Mouse (Mus musculus) intestine, postnatal 0 days (tissue): ENCODE results near the gene Upf1. TPM values are rescaled to one million over a fixed set of nuclear protein-coding genes. Genes with fewer than 3 reads are reported as not detected.

Experiments used
- ATAC-seq: fragments of 200-750 bp; cut with Nextera tagmentation; 2 replicates; pipeline ENCODE4 v1.8.0; 2017; ENCODE audit warnings: mild to moderate bottlenecking, moderate TSS enrichment, moderate library complexity
- H3K27ac ChIP-seq: fragments of 300-500 bp; sonication (generic); 2 replicates; pipeline ENCODE4 v1.5.1; 2014; ENCODE audit warnings: mild to moderate bottlenecking, low read depth, low read length, moderate library complexity
- H3K27me3 ChIP-seq: fragments of 300-500 bp; sonication (generic); replicated peaks from 2 replicates; pipeline ENCODE4 v1.6.1; 2014; ENCODE audit warnings: low read length, mixed read lengths; ENCODE audit not compliant: control insufficient read depth, insufficient read depth
- H3K36me3 ChIP-seq: fragments of 300-500 bp; sonication (generic); 2 replicates; pipeline ENCODE4 v1.6.1; 2014; ENCODE audit warnings: mild to moderate bottlenecking, moderate library complexity; ENCODE audit not compliant: control insufficient read depth, insufficient read depth
- H3K4me1 ChIP-seq: fragments of 300-500 bp; sonication (generic); replicated peaks from 2 replicates; pipeline ENCODE4 v1.6.1; 2014; ENCODE audit warnings: antibody characterized with exemption, low read length, mixed read lengths; ENCODE audit not compliant: control insufficient read depth, insufficient read depth
- H3K4me2 ChIP-seq: fragments of 300-500 bp; sonication (generic); replicated peaks from 2 replicates; pipeline ENCODE4 v1.6.1; 2014; ENCODE audit warnings: low read depth, mild to moderate bottlenecking, moderate library complexity
- H3K4me3 ChIP-seq: fragments of 300-500 bp; sonication (generic); 2 replicates; pipeline ENCODE4 v1.5.1; 2014; ENCODE audit warnings: low read depth, low read length
- H3K9ac ChIP-seq: fragments of 300-500 bp; sonication (generic); 2 replicates; pipeline ENCODE4 v1.6.1; 2014; ENCODE audit warnings: mild to moderate bottlenecking, low read depth, low read length
- H3K9me3 ChIP-seq: fragments of 300-500 bp; sonication (generic); 2 replicates; pipeline ENCODE4 v1.6.1; 2016; ENCODE audit warnings: mixed run types; ENCODE audit not compliant: control insufficient read depth
- CTCF ChIP-seq: sonication (generic); IDR thresholded peaks from 2 replicates; pipeline ENCODE4 v1.5.1; 2016; ENCODE audit warnings: low read depth, mild to moderate bottlenecking, control low read depth, antibody characterized with exemption, moderate library complexity
- WGBS: fragments of 180-500 bp; shearing (Covaris S2); extraction: QIAGEN DNeasy Blood & Tissue Kit; methylation state at CpG from one replicate; pipeline ENCODE4 v1.1.7; 2014; 5-methylcytosine and 5-hydroxymethylcytosine counted together
- polyA plus RNA-seq: library from polyadenylated mRNA; unstranded; fragments of >200 nt; fragmentation: Nextera tagmentation; extraction: Ambion mirVana; gene quantifications from 2 replicates; pipeline ENCODE4 v1.2.1, GENCODE M21; 2015

The Upf1 gene
- polyA plus RNA-seq, 1 experiment from 2014 or later: 10.1 TPM

DNA sequence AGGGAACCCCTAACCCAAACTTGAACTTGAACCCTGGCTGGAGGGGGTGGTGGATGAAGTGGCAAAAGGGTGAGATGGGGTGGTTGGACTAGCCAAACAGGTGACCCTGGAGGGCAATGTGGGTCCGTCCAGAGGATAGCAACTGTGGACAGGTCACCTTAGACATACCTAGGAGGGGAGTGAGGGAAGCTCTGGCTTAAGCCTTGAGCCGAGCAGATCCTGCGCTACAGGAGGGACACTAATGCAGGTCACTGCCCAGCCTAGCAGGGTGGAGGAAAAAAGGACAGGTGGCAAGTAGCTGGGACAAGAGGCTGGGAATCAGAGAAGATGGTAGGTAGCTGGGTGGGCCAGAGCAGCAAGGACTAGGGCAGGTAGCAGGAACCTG lies 1.1 kb downstream of the Upf1 start:
- Histone ChIP-seq H3K4me1 (peaks cover 35% of the 10 kb centered on the region), H3K27ac (no peak overlapping the region)
- WGBS: 9% methylated on average over 3 of the region's 3 CpGs

DNA sequence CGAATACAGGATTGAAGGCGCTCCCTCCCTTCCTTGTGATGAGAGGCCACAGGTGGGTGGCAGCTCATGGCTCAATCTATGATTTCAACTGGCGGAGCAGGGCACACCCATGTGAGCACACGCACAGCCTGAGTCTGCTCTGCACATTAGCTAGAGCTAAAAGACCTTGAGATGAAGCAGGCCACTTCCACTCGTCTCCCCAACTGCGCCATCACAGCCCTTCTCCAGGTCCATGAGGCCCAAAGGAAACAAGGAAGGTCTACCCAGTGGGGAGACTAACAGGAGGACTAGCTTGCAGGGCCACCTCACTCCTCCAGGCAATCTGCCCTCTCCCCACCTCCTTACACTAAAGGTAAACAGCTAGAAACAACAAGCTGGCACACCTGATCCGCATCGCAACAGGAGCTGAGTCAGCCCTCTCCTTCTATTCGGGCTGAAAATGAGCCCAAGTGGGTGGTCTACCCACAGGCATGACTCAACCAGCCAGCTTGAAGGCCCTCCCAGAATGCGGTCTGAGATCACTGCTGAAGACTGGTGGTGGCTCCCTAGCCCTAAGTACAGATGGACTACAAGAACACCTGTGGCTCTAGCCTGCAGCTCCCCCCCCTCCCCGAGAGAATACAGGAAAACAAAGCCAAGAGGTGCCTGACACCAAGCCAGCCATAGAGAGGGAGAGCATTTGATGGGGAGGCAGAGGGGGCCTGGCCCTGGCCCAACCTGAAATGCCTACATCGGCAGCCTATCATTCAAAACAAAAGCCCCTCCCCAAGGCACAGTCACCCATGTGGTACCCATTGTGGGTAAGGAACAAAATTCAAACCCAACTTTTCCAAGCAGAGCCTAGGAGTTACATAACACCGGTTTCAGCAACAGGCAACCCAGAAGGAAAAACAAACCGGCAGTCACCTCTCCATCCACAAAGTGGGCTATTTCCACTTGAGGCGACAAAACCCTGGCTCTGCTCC lies 1.8 kb downstream of the Upf1 start:
- peaks cover 35% of the 10 kb centered on the region for H3K4me1 ChIP-seq
- no peak overlapping the region for H3K27ac ChIP-seq
- 24% methylated on average over 15 of the region's 15 CpGs for WGBS
- TF ChIP-seq CTCF: no peak
- H3K4me2 ChIP-seq: peak overlapping the region; percentile 90
- ATAC-seq: no peak
- H3K27me3 ChIP-seq: no peaks in the 10 kb centered on the region
- H3K9me3 ChIP-seq: no peaks in the 10 kb centered on the region
- H3K9ac ChIP-seq: peak overlapping the region; percentile 94
- H3K4me3 ChIP-seq: peak overlapping the region; percentile 93
- H3K36me3 ChIP-seq: peaks cover 14% of the 10 kb centered on the region

More for the DNA sequence above, 1.1 kb downstream of the Upf1 start:
- ATAC-seq: no peak
- Histone ChIP-seq H3K9me3 (no peaks in the 10 kb centered on the region), H3K27me3 (no peaks in the 10 kb centered on the region), H3K9ac (peak overlapping the region; percentile 94), H3K4me2 (peak overlapping the region; percentile 90), H3K36me3 (peaks cover 10% of the 10 kb centered on the region; the same call in 1 of the 2 replicates), H3K4me3 (peak overlapping the region; percentile 93)
- no peak for TF ChIP-seq CTCF

DNA sequence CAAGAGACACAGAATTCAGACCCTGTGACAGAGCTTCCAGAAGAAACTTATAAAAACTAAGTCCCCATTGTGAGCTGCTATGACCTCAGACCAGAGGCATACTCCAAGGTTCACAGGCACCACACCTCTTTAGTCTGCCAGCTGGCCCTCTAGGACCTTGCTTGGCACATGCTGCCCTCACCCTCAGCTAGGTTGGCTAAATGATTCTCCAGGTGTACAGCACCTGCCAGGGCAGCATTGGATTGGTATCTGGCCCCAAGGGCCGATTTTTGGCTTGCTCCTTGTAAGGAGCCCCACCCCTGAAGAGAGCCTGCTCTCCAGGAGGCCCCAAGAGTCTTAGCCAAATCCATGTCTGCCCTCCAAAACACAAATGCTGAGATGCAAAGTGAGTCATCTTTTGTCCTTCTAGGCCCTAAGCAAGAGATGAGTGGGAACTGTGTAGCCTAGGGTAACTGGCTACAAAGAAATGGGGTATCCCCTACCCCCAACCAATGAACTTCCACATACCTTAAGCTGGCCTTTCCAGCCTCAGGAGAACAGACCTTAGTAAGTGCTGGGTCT lies 5.1 kb downstream of the Upf1 start:
- no peak for TF ChIP-seq CTCF
- H3K4me2 ChIP-seq: no peak overlapping the region
- ATAC-seq: peak; percentile 34
- H3K27ac ChIP-seq: no peak overlapping the region
- no peaks in the 10 kb centered on the region for H3K27me3 ChIP-seq
- peaks cover 27% of the 10 kb centered on the region for H3K36me3 ChIP-seq
- peaks cover 29% of the 10 kb centered on the region for H3K4me1 ChIP-seq
- H3K9me3 ChIP-seq: no peaks in the 10 kb centered on the region
- H3K4me3 ChIP-seq: no peak overlapping the region
- no peak overlapping the region for H3K9ac ChIP-seq
- WGBS: 50% methylated on average over 1 of the region's 1 CpGs

GRCm38 (mm10) chr8:70347443-70347842 lies 5.6 kb downstream of the Upf1 start:
- H3K9ac ChIP-seq: no peak overlapping the region
- H3K4me3 ChIP-seq: no peak overlapping the region
- H3K36me3 ChIP-seq: peaks cover 32% of the 10 kb centered on the region
- peaks cover 29% of the 10 kb centered on the region for H3K4me1 ChIP-seq
- H3K27ac ChIP-seq: no peak overlapping the region
- TF ChIP-seq CTCF: no peak
- H3K27me3 ChIP-seq: no peaks in the 10 kb centered on the region
- ATAC-seq: no peak
- H3K9me3 ChIP-seq: no peaks in the 10 kb centered on the region
- WGBS: 70% methylated on average over 4 of the region's 4 CpGs
- no peak overlapping the region for H3K4me2 ChIP-seq

- Histone ChIP-seq H3K4me2 (no peak overlapping the region), H3K4me1 (peaks cover 15% of the 10 kb centered on the region), H3K27me3 (no peaks in the 10 kb centered on the region), H3K27ac (no peak overlapping the region), H3K4me3 (no peak overlapping the region), H3K9me3 (no peaks in the 10 kb centered on the region), H3K9ac (no peak overlapping the region), H3K36me3 (peaks cover 61% of the 10 kb centered on the region)
- TF ChIP-seq CTCF: no peak
- 96% methylated on average over 2 of the region's 2 CpGs for WGBS
- ATAC-seq: no peak
Measured at GRCm38 (mm10) chr8:70344279-70344678, 8.8 kb downstream of the Upf1 start.

GRCm38 (mm10) chr8:70343696-70344095 lies 9.4 kb downstream of the Upf1 start:
- peaks cover 11% of the 10 kb centered on the region; the same call in 1 of the 2 replicates for H3K4me1 ChIP-seq
- H3K36me3 ChIP-seq: peaks cover 62% of the 10 kb centered on the region
- no peak overlapping the region for H3K4me3 ChIP-seq
- no peaks in the 10 kb centered on the region for H3K27me3 ChIP-seq
- H3K4me2 ChIP-seq: no peak overlapping the region
- TF ChIP-seq CTCF: peak; percentile 72
- 54% methylated on average over 6 of the region's 6 CpGs for WGBS
- no peak overlapping the region for H3K9ac ChIP-seq
- H3K27ac ChIP-seq: no peak overlapping the region
- no peaks in the 10 kb centered on the region for H3K9me3 ChIP-seq
- ATAC-seq: no peak
